Mouse (Mus musculus) hematopoietic stem cell, adult 5-6 weeks (primary cell): ENCODE measurements around the gene Adamts9. TPM values are rescaled to one million over a fixed set of nuclear protein-coding genes. Genes with fewer than 3 reads are reported as not detected.

Experiments
- ATAC-seq, 2 experiments: fragments of 125-278 bp in 1 of 2; replicated peaks in 1 of 2; 2 replicates each; pipeline ENCODE4 v1.8.0; 2016 to 2017; ENCODE audit warnings: inconsistent platforms in 2 of 2, mild to moderate bottlenecking in 2 of 2, moderate number of reproducible peaks in 2 of 2, low read depth in 1 of 2, moderate TSS enrichment in 1 of 2; ENCODE audit not compliant: low FRiP score in 2 of 2, poor library complexity in 2 of 2, severe bottlenecking in 2 of 2, insufficient read depth in 1 of 2, low TSS enrichment in 1 of 2
- total RNA-seq: library from RNA; stranded (forward); fragments of 172-1452, 232-1000 nt; gene quantifications from 2 replicates; pipeline ENCODE4 v1.2.3, GENCODE M21; 2017

Gene Adamts9
- total RNA-seq, 1 experiment from 2014 or later, result 0.60 TPM

- ATAC-seq, result no peak
Measured at GRCm38 (mm10) chr6:92842000-92842399, 101.3 kb downstream of the Adamts9 start.

GRCm38 (mm10) chr6:92831106-92831505 lies 112.2 kb downstream of the Adamts9 start:
- no peak for ATAC-seq

- no peak for ATAC-seq
Measured at GRCm38 (mm10) chr6:92829148-92829547, 114.1 kb downstream of the Adamts9 start.

- ATAC-seq, result no peak
Measured at GRCm38 (mm10) chr6:92827360-92827759, 115.9 kb downstream of the Adamts9 start.

- ATAC-seq, result no peak
Measured at GRCm38 (mm10) chr6:92826561-92826960, 116.7 kb downstream of the Adamts9 start.

GRCm38 (mm10) chr6:92823991-92824390 lies 119.3 kb downstream of the Adamts9 start:
- no peak for ATAC-seq

- no peak for ATAC-seq
Measured at GRCm38 (mm10) chr6:92822006-92822405, 121.3 kb downstream of the Adamts9 start.

GRCm38 (mm10) chr6:92821606-92822005 lies 121.7 kb downstream of the Adamts9 start:
- ATAC-seq, result no peak

GRCm38 (mm10) chr6:92817661-92818060 lies 125.6 kb downstream of the Adamts9 start:
- ATAC-seq, result no peak

- ATAC-seq, result no peak
Measured at GRCm38 (mm10) chr6:92816311-92816751, 127.0 kb downstream of the Adamts9 start, which contains the start of gene A730049H05Rik. A730049H05Rik (plus strand) TSS chr6:92816478.

GRCm38 (mm10) chr6:92812702-92813370 lies 130.5 kb downstream of the Adamts9 start:
- no peak for ATAC-seq

- ATAC-seq, result no peak
Measured at GRCm38 (mm10) chr6:92811566-92811965, 131.7 kb downstream of the Adamts9 start.

GRCm38 (mm10) chr6:92810628-92811027 lies 132.7 kb downstream of the Adamts9 start:
- no peak for ATAC-seq

GRCm38 (mm10) chr6:92809818-92810217 lies 133.5 kb downstream of the Adamts9 start:
- no peak for ATAC-seq

GRCm38 (mm10) chr6:92804254-92804971 lies 138.9 kb downstream of the Adamts9 start:
- ATAC-seq, result no peak

- no peak for ATAC-seq
Measured at GRCm38 (mm10) chr6:92803213-92803612, 140.1 kb downstream of the Adamts9 start.

- ATAC-seq, result no peak
Measured at GRCm38 (mm10) chr6:92802421-92802820, 140.9 kb downstream of the Adamts9 start.

GRCm38 (mm10) chr6:92801462-92801861 lies 141.8 kb downstream of the Adamts9 start:
- no peak for ATAC-seq

GRCm38 (mm10) chr6:92793804-92794203 lies 149.5 kb downstream of the Adamts9 start:
- no peak for ATAC-seq
